Mouse (Mus musculus): Measurements from ENCODE around the gene Ocrl.

- no peak for TF ChIP-seq TAL1 (IDR thresholded peaks at IDR 0.05; ENCODE audit: low read length)
- TF ChIP-seq GATA1 (IDR thresholded peaks at IDR 0.05; ENCODE audit: low read length): no peak
These were observed 32.1 kb upstream of the Ocrl start for GRCm38 (mm10) chrX:47880052-47880451.

All from erythroblast, embryonic 14.5 days (primary cell).